Mouse (Mus musculus) C2C12 (cell line): ENCODE results near the gene Tyk2.

ENCODE experiments used
- CTCF ChIP-seq: IDR thresholded peaks from one replicate; pipeline ENCODE4 v1.5.1; 2011; ENCODE audit not compliant: control insufficient read depth, insufficient read depth, insufficient read length
- MAX ChIP-seq: IDR thresholded peaks from one replicate; pipeline ENCODE4 v1.6.1; 2011; ENCODE audit warnings: mild to moderate bottlenecking, control low read depth
- MYOG ChIP-seq: IDR thresholded peaks from one replicate; pipeline ENCODE4 v1.6.1; 2011; ENCODE audit not compliant: control insufficient read depth, insufficient read length; ENCODE audit errors: extremely low read depth
- USF1 ChIP-seq: IDR thresholded peaks from one replicate; pipeline ENCODE4 v1.6.1; 2011; ENCODE audit warnings: low read depth, mild to moderate bottlenecking, control low read depth, moderate library complexity

DNA sequence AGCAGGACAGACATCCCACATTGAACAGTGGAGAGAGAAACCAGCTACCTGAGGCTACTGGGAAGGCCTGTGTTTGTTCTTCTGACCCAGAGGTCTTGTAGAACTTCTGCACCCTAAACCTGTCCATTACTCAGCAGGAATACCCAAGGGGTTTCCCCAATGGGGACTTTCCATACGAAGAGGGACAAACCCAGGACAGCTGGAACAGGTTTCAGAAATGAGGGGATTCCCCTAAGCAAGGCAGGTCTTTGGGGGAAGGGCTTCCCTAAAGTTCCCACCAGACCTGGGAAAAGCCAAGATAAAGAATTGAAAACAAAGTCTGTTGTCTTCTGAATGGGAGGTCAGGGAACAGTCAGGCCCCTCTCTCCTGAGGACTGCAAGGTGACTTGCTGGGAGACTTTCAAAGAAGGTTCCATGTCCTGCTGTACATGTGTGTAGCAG is 4.9 kb upstream of the Tyk2 start:
- TF ChIP-seq USF1 (no peak), CTCF (no peak), MYOG (no peak), MAX (no peak)
